Mouse (Mus musculus): ENCODE data around the gene Gzmk.

DNA sequence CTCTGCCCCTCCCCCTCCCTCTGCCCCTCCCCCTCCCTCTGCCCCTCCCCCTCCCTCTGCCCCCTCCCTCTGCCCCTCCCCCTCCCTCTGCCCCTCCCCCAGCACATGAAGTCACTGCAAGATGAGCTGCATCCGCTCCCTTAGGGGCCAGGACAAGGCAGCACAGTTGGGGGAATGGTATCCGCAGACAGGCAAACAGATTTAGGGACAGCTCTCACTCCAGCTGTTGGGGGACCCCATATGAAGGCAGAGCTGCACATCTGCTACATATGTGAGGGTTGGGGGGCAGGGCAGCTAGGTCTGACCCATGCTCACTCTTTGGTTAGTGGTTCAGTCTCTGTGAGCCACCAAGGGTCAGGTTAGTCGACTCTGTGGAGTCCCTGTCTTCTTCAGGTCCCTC is 26.4 kb downstream of the Gzmk start:
- no peak for TF ChIP-seq CHD2 (IDR thresholded peaks at IDR 0.05; ENCODE audit: low read depth, low read length)
- no peak for TF ChIP-seq HCFC1 (IDR thresholded peaks at IDR 0.05; ENCODE audit: borderline replicate concordance, insufficient read depth, low read length)
- TF ChIP-seq ZNF384 (IDR thresholded peaks at IDR 0.05; ENCODE audit: low read depth, low read length): no peak
- no peak for TF ChIP-seq MAFK (IDR thresholded peaks at IDR 0.05; ENCODE audit: insufficient read depth, low read depth, low read length)
- TF ChIP-seq ZC3H11A (IDR thresholded peaks at IDR 0.05; ENCODE audit: borderline replicate concordance, low read depth, low read length): no peak

Measured in ES-E14 (cell line).